Mouse (Mus musculus) liver, embryonic 12.5 days (tissue): ENCODE data around the gene Ogdh. TPM values are rescaled to one million over a fixed set of nuclear protein-coding genes. Genes with fewer than 3 reads are reported as not detected.
"Not testable (repeated sequence)": the region's sequence is repeated elsewhere in the genome, so short reads cannot be mapped to it uniquely, and the experiment has no call there.

Experiments used
- ATAC-seq: fragments of 200-750 bp; cut with Nextera tagmentation; 2 replicates; pipeline ENCODE4 v1.8.0; 2017; ENCODE audit warnings: moderate number of reproducible peaks, mild to moderate bottlenecking, moderate library complexity
- H3K27ac ChIP-seq: fragments of 300-500 bp; sonication (generic); 2 replicates; pipeline ENCODE4 v1.5.1; 2016; ENCODE audit warnings: mild to moderate bottlenecking
- H3K27me3 ChIP-seq: fragments of 300-500 bp; sonication (generic); replicated peaks from 2 replicates; pipeline ENCODE4 v1.6.1; 2016; ENCODE audit warnings: mild to moderate bottlenecking, moderate library complexity
- H3K36me3 ChIP-seq: fragments of 300-500 bp; sonication (generic); 2 replicates; pipeline ENCODE4 v1.6.1; 2016; ENCODE audit warnings: mild to moderate bottlenecking, moderate library complexity
- H3K4me1 ChIP-seq: fragments of 300-500 bp; sonication (generic); 2 replicates; pipeline ENCODE4 v1.6.1; 2016
- H3K4me2 ChIP-seq: fragments of 300-500 bp; sonication (generic); 2 replicates; pipeline ENCODE4 v1.6.1; 2016; ENCODE audit warnings: mild to moderate bottlenecking, moderate library complexity
- H3K4me3 ChIP-seq: fragments of 300-500 bp; sonication (generic); 2 replicates; pipeline ENCODE4 v1.5.1; 2016; ENCODE audit warnings: mild to moderate bottlenecking, moderate library complexity
- H3K9ac ChIP-seq: fragments of 300-500 bp; sonication (generic); 2 replicates; pipeline ENCODE4 v1.6.1; 2016; ENCODE audit warnings: mild to moderate bottlenecking, moderate library complexity
- H3K9me3 ChIP-seq: fragments of 300-500 bp; sonication (generic); replicated peaks from 2 replicates; pipeline ENCODE4 v1.6.1; 2016; ENCODE audit warnings: mild to moderate bottlenecking, moderate library complexity
- WGBS: fragments of 180-500 bp; shearing (Covaris S2); methylation state at CpG from one replicate; pipeline ENCODE4 v1.1.7; 2016; ENCODE audit not compliant: insufficient replicate concordance; 5-methylcytosine and 5-hydroxymethylcytosine counted together
- polyA plus RNA-seq: library from polyadenylated mRNA; unstranded; fragments of >200 nt; fragmentation: Nextera tagmentation; extraction: Ambion mirVana; gene quantifications from 2 replicates; pipeline ENCODE4 v1.2.1, GENCODE M21; 2016

The Ogdh gene
- polyA plus RNA-seq, 1 experiment from 2014 or later, result 123 TPM

DNA sequence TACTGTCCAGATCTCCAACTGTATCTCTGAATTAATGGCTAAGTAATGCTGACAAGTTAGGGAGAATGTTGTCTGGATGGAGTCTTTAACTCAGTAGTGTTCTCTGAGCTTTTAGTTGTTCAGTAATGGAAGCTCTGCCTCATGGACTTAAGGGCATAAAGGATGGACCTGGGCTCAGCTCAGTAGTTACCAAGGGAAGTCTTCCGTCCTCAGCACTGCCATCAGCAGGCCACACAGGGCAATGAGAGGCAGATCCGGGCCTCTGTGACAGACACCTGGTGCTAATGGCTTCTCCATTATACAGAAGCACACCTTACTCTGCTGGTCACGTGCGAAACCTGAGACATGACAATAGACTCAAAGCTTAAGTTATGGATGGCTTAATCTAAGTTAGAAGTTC, 45.3 kb downstream of the Ogdh start:
- Histone ChIP-seq H3K9me3 (no peaks in the 10 kb centered on the region), H3K27me3 (no peaks in the 10 kb centered on the region), H3K4me3 (no peak overlapping the region), H3K27ac (no peak overlapping the region), H3K4me2 (no peak overlapping the region), H3K36me3 (peaks cover 94% of the 10 kb centered on the region), H3K4me1 (0 out of 2 replicates have a peak, but pooled peaks cover 3% of the 10 kb centered on the region), H3K9ac (no peak overlapping the region)
- 84% methylated on average over 4 of the region's 4 CpGs for WGBS
- no peak for ATAC-seq

DNA sequence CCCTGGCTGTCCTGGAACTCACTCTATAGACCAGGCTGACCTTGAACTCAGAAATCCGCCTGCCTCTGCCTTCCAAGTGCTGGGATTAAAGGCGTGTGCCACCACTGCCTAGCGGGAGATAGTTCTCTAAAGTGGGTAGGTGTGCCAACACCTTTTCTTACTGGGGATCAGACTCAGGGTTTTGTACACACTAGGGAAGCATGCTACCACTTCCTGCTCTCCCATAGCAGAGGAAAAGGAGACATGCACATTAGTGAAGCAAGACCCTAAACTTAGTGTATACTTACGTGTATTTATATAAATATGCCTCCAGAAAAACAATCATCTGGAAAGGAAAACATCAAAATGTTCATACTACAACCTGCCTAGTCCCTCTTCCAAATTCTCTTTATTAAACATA, 54.5 kb downstream of the Ogdh start:
- Histone ChIP-seq H3K9me3 (no peaks in the 10 kb centered on the region), H3K4me3 (no peak overlapping the region), H3K9ac (no peak overlapping the region), H3K4me2 (no peak overlapping the region), H3K27me3 (no peaks in the 10 kb centered on the region), H3K27ac (no peak overlapping the region), H3K4me1 (0 out of 2 replicates have a peak, but pooled peaks cover 3% of the 10 kb centered on the region), H3K36me3 (peaks cover 98% of the 10 kb centered on the region)
- no peak for ATAC-seq
- WGBS, result 85% methylated on average over 4 of the region's 4 CpGs

GRCm38 (mm10) chr11:6346966-6347365, 55.5 kb downstream of the Ogdh start:
- WGBS, result 84% methylated on average over 7 of the region's 7 CpGs
- no peak for ATAC-seq
- H3K27me3 ChIP-seq, result no peaks in the 10 kb centered on the region
- peaks cover 97% of the 10 kb centered on the region for H3K36me3 ChIP-seq
- no peak overlapping the region for H3K9ac ChIP-seq
- H3K27ac ChIP-seq, result no peak overlapping the region
- no peaks in the 10 kb centered on the region for H3K4me1 ChIP-seq
- no peak overlapping the region for H3K4me2 ChIP-seq
- H3K4me3 ChIP-seq, result no peak overlapping the region
- no peaks in the 10 kb centered on the region for H3K9me3 ChIP-seq

DNA sequence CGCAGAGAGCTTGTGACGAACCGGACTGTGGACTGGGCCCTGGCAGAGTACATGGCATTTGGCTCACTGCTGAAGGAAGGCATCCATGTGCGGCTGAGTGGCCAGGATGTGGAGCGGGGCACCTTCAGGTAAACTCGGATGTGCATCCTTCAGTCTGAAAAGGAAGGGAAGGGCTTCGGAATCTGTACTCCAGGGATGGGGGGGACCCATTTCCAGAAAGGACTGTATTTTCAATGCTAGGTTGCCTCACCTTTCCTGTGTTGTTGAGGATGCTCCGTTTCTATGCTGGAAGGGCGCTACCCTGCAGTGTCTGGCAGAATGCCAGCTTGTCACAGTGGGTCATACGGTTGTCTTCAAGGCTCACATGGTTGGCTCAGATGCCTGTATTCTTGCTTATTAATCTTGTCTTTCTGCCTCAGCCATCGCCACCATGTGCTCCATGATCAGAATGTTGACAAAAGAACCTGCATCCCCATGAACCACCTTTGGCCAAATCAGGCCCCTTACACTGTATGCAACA, 57.3 kb downstream of the Ogdh start:
- no peak for ATAC-seq
- H3K4me1 ChIP-seq, result no peaks in the 10 kb centered on the region

DNA sequence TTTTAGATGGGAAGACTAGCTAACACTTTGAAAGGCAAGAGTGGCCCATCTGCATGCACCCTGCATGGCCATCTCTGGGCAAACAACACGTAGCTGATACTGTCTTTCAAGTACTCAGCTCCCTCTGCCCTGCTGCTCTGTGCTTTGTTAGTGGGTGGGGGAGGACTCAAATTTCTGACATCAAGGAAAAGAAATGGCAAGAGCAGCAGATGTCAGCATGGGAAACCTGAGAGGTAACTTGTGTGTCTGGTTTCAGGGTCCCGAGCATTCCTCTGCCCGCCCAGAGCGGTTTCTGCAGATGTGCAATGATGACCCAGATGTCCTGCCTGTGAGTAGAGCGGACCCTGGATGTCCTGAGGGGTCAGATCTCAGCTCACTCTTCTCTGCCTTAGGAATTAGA, 58.2 kb downstream of the Ogdh start:
- H3K36me3 ChIP-seq, result peaks cover 99% of the 10 kb centered on the region
- no peaks in the 10 kb centered on the region for H3K27me3 ChIP-seq
- H3K4me1 ChIP-seq, result no peaks in the 10 kb centered on the region
- no peak overlapping the region for H3K4me2 ChIP-seq
- no peak overlapping the region for H3K4me3 ChIP-seq
- no peak overlapping the region for H3K27ac ChIP-seq
- no peak overlapping the region for H3K9ac ChIP-seq
- 96% methylated on average over 5 of the region's 5 CpGs for WGBS
- no peaks in the 10 kb centered on the region for H3K9me3 ChIP-seq
- no peak for ATAC-seq

More for the DNA sequence above, 57.3 kb downstream of the Ogdh start:
- H3K4me3 ChIP-seq, result no peak overlapping the region
- H3K27me3 ChIP-seq, result no peaks in the 10 kb centered on the region
- H3K4me2 ChIP-seq, result no peak overlapping the region
- H3K36me3 ChIP-seq, result peaks cover 99% of the 10 kb centered on the region
- no peak overlapping the region for H3K9ac ChIP-seq
- H3K9me3 ChIP-seq, result no peaks in the 10 kb centered on the region
- WGBS, result 91% methylated on average over 11 of the region's 11 CpGs
- no peak overlapping the region for H3K27ac ChIP-seq

DNA sequence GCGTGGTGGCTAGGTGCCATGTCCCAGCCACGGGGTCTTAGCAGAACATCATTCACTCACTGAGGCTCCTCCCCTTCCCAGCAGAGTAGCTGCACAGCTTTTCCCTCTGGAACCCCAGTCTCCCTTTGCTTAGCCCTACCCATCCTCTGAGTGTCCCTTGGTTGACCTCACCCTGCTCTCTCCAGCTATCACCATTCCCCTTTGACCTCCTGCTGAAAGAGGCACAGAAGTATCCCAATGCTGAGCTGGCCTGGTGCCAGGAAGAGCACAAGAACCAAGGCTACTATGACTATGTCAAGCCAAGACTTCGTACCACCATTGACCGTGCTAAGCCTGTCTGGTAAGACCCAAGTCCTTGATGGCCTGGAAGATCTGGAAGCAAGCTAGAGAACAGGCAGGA, 63.7 kb downstream of the Ogdh start:
- Histone ChIP-seq H3K27me3 (no peaks in the 10 kb centered on the region), H3K4me1 (no peaks in the 10 kb centered on the region), H3K9ac (no peak overlapping the region), H3K4me3 (no peak overlapping the region), H3K4me2 (no peak overlapping the region), H3K36me3 (peaks cover 79% of the 10 kb centered on the region), H3K9me3 (no peaks in the 10 kb centered on the region), H3K27ac (no peak overlapping the region)
- WGBS, result 91% methylated on average over 4 of the region's 4 CpGs
- ATAC-seq, result no peak

- Histone ChIP-seq H3K27ac (no peak overlapping the region), H3K36me3 (no peaks in the 10 kb centered on the region), H3K4me3 (no peak overlapping the region), H3K9ac (no peak overlapping the region), H3K4me2 (no peak overlapping the region), H3K4me1 (peaks cover 9% of the 10 kb centered on the region), H3K27me3 (no peaks in the 10 kb centered on the region), H3K9me3 (no peaks in the 10 kb centered on the region)
- WGBS, result 82% methylated on average over 9 of the region's 9 CpGs
- no peak for ATAC-seq
Measured at GRCm38 (mm10) chr11:6364581-6365275, 73.3 kb downstream of the Ogdh start.

GRCm38 (mm10) chr11:6365885-6366284, 74.5 kb downstream of the Ogdh start:
- no peaks in the 10 kb centered on the region for H3K36me3 ChIP-seq
- no peak overlapping the region for H3K9ac ChIP-seq
- 0 out of 2 replicates have a peak overlapping the region, but pooled peaks have one; percentile 6 for H3K4me3 ChIP-seq
- peak overlapping the region; percentile 51 for H3K4me2 ChIP-seq
- no peaks in the 10 kb centered on the region for H3K9me3 ChIP-seq
- H3K27ac ChIP-seq, result peak overlapping the region; percentile 62; the same call in 1 of the 2 replicates
- H3K4me1 ChIP-seq, result peaks cover 9% of the 10 kb centered on the region
- ATAC-seq, result peak; percentile 93
- 8% methylated on average over 11 of the region's 11 CpGs for WGBS
- no peaks in the 10 kb centered on the region for H3K27me3 ChIP-seq

- WGBS, result 72% methylated on average over 6 of the region's 6 CpGs
- H3K27ac ChIP-seq, result no peak overlapping the region
- no peaks in the 10 kb centered on the region for H3K27me3 ChIP-seq
- no peak for ATAC-seq
- no peaks in the 10 kb centered on the region for H3K9me3 ChIP-seq
- no peak overlapping the region for H3K9ac ChIP-seq
- peaks cover 9% of the 10 kb centered on the region for H3K4me1 ChIP-seq
- H3K36me3 ChIP-seq, result no peaks in the 10 kb centered on the region
- no peak overlapping the region for H3K4me2 ChIP-seq
- H3K4me3 ChIP-seq, result no peak overlapping the region
Measured at GRCm38 (mm10) chr11:6366434-6366833, 75.0 kb downstream of the Ogdh start.

GRCm38 (mm10) chr11:6367156-6367555, 75.7 kb downstream of the Ogdh start:
- no peak for ATAC-seq
- no peaks in the 10 kb centered on the region for H3K9me3 ChIP-seq
- H3K9ac ChIP-seq, result no peak overlapping the region
- no peaks in the 10 kb centered on the region for H3K36me3 ChIP-seq
- H3K27me3 ChIP-seq, result no peaks in the 10 kb centered on the region
- no peak overlapping the region for H3K4me2 ChIP-seq
- no peak overlapping the region for H3K4me3 ChIP-seq
- WGBS, result 67% methylated on average over 4 of the region's 4 CpGs
- H3K27ac ChIP-seq, result no peak overlapping the region
- H3K4me1 ChIP-seq, result peaks cover 9% of the 10 kb centered on the region

GRCm38 (mm10) chr11:6367986-6368385, 76.6 kb downstream of the Ogdh start:
- H3K9me3 ChIP-seq, ATAC-seq, H3K27me3 ChIP-seq, H3K9ac ChIP-seq, H3K36me3 ChIP-seq, H3K4me2 ChIP-seq, H3K4me3 ChIP-seq, H3K4me1 ChIP-seq, H3K27ac ChIP-seq: not testable (repeated sequence)
- 71% methylated on average over 5 of the region's 5 CpGs for WGBS

DNA sequence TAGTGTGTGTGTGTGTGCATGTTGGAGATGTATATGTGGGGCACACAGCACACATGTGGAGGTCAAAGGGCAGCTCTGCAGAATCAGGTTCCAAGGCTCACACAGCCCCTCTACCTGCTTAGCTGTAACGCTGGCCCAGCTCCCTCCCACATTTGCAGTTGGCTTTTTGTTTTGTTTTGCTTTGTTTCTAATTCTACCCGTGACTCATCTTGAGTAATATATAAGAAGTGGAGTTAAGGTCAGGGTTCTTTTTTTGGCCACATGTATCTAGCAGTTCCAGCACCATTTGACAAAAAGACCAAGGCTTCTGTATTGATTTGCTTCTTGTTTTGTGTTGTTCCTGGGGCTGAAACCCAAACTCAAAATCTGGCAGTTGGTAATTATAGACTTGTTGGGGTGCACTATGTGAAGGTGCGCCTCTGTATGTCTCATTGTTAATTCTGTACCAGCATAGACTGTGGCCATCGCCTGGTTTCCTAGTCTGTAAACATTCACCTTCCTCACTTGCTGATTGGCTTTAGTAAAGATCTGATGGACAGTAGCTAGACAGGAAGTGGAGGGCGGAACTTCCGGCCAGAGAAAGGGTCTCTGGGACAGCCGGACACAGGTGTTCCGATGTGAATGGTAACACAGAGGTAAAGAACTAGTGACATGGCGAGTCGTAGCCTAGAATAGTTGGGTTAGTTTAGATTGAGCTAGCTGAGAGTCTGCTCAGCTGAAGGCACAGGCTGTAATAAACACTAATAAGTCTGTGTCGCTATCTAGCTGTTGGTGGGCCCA, 80.1 kb downstream of the Ogdh start:
- Histone ChIP-seq H3K4me3 (no peak overlapping the region), H3K9ac (no peak overlapping the region), H3K4me2 (no peak overlapping the region), H3K4me1 (no peaks in the 10 kb centered on the region), H3K36me3 (no peaks in the 10 kb centered on the region), H3K27me3 (no peaks in the 10 kb centered on the region), H3K27ac (no peak overlapping the region), H3K9me3 (no peaks in the 10 kb centered on the region)
- WGBS, result 69% methylated on average over 11 of the region's 11 CpGs
- no peak for ATAC-seq
